Mouse (Mus musculus): ENCODE results near the gene Hoxd4.
A peak's percentile ranks its signal among the peaks of the same experiment; 100 is the strongest.

Gene Hoxd4

GRCm38 (mm10) chr2:74678891-74679595, 32.7 kb upstream of the Hoxd4 start, which contains the start of gene Hoxd11:
Gene Hoxd11, plus strand, starts transcription at chr2:74679557.
- no peak for DNase-seq (ENCODE audit: low read depth, low spot score)

- no peak for DNase-seq (ENCODE audit: low read depth, low spot score)
Measured at GRCm38 (mm10) chr2:74679596-74679971, 32.1 kb upstream of the Hoxd4 start.

- no peak for DNase-seq (ENCODE audit: low read depth, low spot score)
Measured at GRCm38 (mm10) chr2:74679980-74680379, 31.7 kb upstream of the Hoxd4 start.

- no peak for DNase-seq (ENCODE audit: low read depth, low spot score)
Measured at GRCm38 (mm10) chr2:74680561-74681398, 30.9 kb upstream of the Hoxd4 start.

- DNase-seq (ENCODE audit: low read depth, low spot score) = no peak
Measured at GRCm38 (mm10) chr2:74681594-74682531, 29.9 kb upstream of the Hoxd4 start.

- no peak for DNase-seq (ENCODE audit: low read depth, low spot score)
Measured at GRCm38 (mm10) chr2:74682796-74683195, 28.9 kb upstream of the Hoxd4 start.

- DNase-seq (ENCODE audit: low read depth, low spot score) = no peak
Measured at GRCm38 (mm10) chr2:74683471-74683951, 28.2 kb upstream of the Hoxd4 start.

- no peak for DNase-seq (ENCODE audit: low read depth, low spot score)
Measured at GRCm38 (mm10) chr2:74684106-74684505, 27.6 kb upstream of the Hoxd4 start.

GRCm38 (mm10) chr2:74685059-74685603, 26.6 kb upstream of the Hoxd4 start:
- no peak for DNase-seq (ENCODE audit: low read depth, low spot score)

- DNase-seq (ENCODE audit: low read depth, low spot score) = peak; percentile 35
Measured at GRCm38 (mm10) chr2:74686301-74686987, 25.3 kb upstream of the Hoxd4 start.

- no peak for DNase-seq (ENCODE audit: low read depth, low spot score)
Measured at GRCm38 (mm10) chr2:74686988-74687697, 24.6 kb upstream of the Hoxd4 start.

GRCm38 (mm10) chr2:74687698-74688555, 23.8 kb upstream of the Hoxd4 start:
- no peak for DNase-seq (ENCODE audit: low read depth, low spot score)

GRCm38 (mm10) chr2:74688795-74689573, 22.7 kb upstream of the Hoxd4 start:
- no peak for DNase-seq (ENCODE audit: low read depth, low spot score)

GRCm38 (mm10) chr2:74689574-74690337, 22.0 kb upstream of the Hoxd4 start:
- DNase-seq (ENCODE audit: low read depth, low spot score) = no peak

GRCm38 (mm10) chr2:74690338-74690716, 21.4 kb upstream of the Hoxd4 start:
- no peak for DNase-seq (ENCODE audit: low read depth, low spot score)

GRCm38 (mm10) chr2:74691022-74691951, 20.4 kb upstream of the Hoxd4 start, which contains the start of gene Hoxd10:
Gene Hoxd10, plus strand, starts transcription at chr2:74691924.
- DNase-seq (ENCODE audit: low read depth, low spot score) = no peak
